Mouse (Mus musculus): ENCODE results near the gene 2700049A03Rik. TPM values are rescaled to one million over a fixed set of nuclear protein-coding genes. Genes with fewer than 3 reads are reported as not detected.
A peak's percentile ranks its signal among the peaks of the same experiment; 100 is the strongest.

2700049A03Rik gene
- total RNA-seq, 1 experiment from 2014 or later = 15.5 TPM

- peak; percentile 41 for DNase-seq
Observed at GRCm38 (mm10) chr12:71183736-71184135, 47.1 kb downstream of the 2700049A03Rik start.

GRCm38 (mm10) chr12:71184396-71184795 is 47.7 kb downstream of the 2700049A03Rik start:
- DNase-seq = no peak

- DNase-seq = no peak
Observed at GRCm38 (mm10) chr12:71192705-71193104, 56.1 kb downstream of the 2700049A03Rik start.

GRCm38 (mm10) chr12:71197671-71198070 is 61.0 kb downstream of the 2700049A03Rik start:
- DNase-seq = no peak

- no peak for DNase-seq
Observed at GRCm38 (mm10) chr12:71201753-71202152, 65.1 kb downstream of the 2700049A03Rik start.

GRCm38 (mm10) chr12:71204303-71204702 is 67.7 kb downstream of the 2700049A03Rik start:
- DNase-seq = no peak

- no peak for DNase-seq
Observed at GRCm38 (mm10) chr12:71217191-71217590, 80.5 kb downstream of the 2700049A03Rik start.

GRCm38 (mm10) chr12:71217866-71218522 is 81.3 kb downstream of the 2700049A03Rik start:
- peak; percentile 48 for DNase-seq

- peak; percentile 74 for DNase-seq
Observed at GRCm38 (mm10) chr12:71222761-71223160, 86.1 kb downstream of the 2700049A03Rik start.

- DNase-seq = no peak
Observed at GRCm38 (mm10) chr12:71227769-71228168, 91.1 kb downstream of the 2700049A03Rik start.

GRCm38 (mm10) chr12:71228925-71229649 is 92.4 kb downstream of the 2700049A03Rik start:
- no peak for DNase-seq

- no peak for DNase-seq
Observed at GRCm38 (mm10) chr12:71231561-71231960, 94.9 kb downstream of the 2700049A03Rik start.

GRCm38 (mm10) chr12:71233426-71233825 is 96.8 kb downstream of the 2700049A03Rik start:
- no peak for DNase-seq

- no peak for DNase-seq
Observed at GRCm38 (mm10) chr12:71237074-71237473, 100.4 kb downstream of the 2700049A03Rik start.

- no peak for DNase-seq
Observed at GRCm38 (mm10) chr12:71242791-71243190, 106.1 kb downstream of the 2700049A03Rik start.

GRCm38 (mm10) chr12:71244766-71245390 is 108.2 kb downstream of the 2700049A03Rik start:
- no peak for DNase-seq

GRCm38 (mm10) chr12:71247191-71247590 is 110.5 kb downstream of the 2700049A03Rik start:
- DNase-seq = no peak

GRCm38 (mm10) chr12:71249348-71249747 is 112.7 kb downstream of the 2700049A03Rik start:
- DNase-seq = no peak

GRCm38 (mm10) chr12:71252509-71253167 is 116.0 kb downstream of the 2700049A03Rik start:
- DNase-seq = peak; percentile 34

- no peak for DNase-seq
Observed at GRCm38 (mm10) chr12:71254779-71255178, 118.1 kb downstream of the 2700049A03Rik start.

GRCm38 (mm10) chr12:71258196-71258920 is 121.7 kb downstream of the 2700049A03Rik start:
- peak; percentile 11 for DNase-seq

GRCm38 (mm10) chr12:71264211-71264610 is 127.6 kb downstream of the 2700049A03Rik start:
- no peak for DNase-seq
